Mouse (Mus musculus) lung, postnatal 0 days (tissue): ENCODE results near the gene Vps25. TPM values are rescaled to one million over a fixed set of nuclear protein-coding genes. Genes with fewer than 3 reads are reported as not detected.
A peak's percentile ranks its signal among the peaks of the same experiment; 100 is the strongest.

Experiments used
- ATAC-seq: fragments of 200-750 bp; cut with Nextera tagmentation; 2 replicates; pipeline ENCODE4 v1.8.0; 2017; ENCODE audit warnings: moderate library complexity
- DNase-seq: peaks from one replicate; pipeline ENCODE4 v3.0.0-alpha.2; 2016; ENCODE audit warnings: low spot score
- H3K27ac ChIP-seq: fragments of 300-500 bp; sonication (generic); 2 replicates; pipeline ENCODE4 v1.5.1; 2014; ENCODE audit warnings: antibody characterized with exemption, mild to moderate bottlenecking, low read length, mixed read lengths
- H3K27me3 ChIP-seq: fragments of 300-500 bp; sonication (generic); replicated peaks from 2 replicates; pipeline ENCODE4 v1.6.1; 2014; ENCODE audit warnings: low read length, mixed read lengths; ENCODE audit not compliant: insufficient read depth
- H3K36me3 ChIP-seq: fragments of 300-500 bp; sonication (generic); 2 replicates; pipeline ENCODE4 v1.6.1; 2014; ENCODE audit warnings: low read length, mixed read lengths; ENCODE audit not compliant: insufficient read depth
- H3K4me1 ChIP-seq: fragments of 300-500 bp; sonication (generic); 2 replicates; pipeline ENCODE4 v1.6.1; 2014; ENCODE audit warnings: antibody characterized with exemption, low read depth, low read length, mixed read lengths; ENCODE audit not compliant: insufficient read depth
- H3K4me2 ChIP-seq: fragments of 300-500 bp; sonication (generic); replicated peaks from 2 replicates; pipeline ENCODE4 v1.6.1; 2014; ENCODE audit warnings: low read depth, mild to moderate bottlenecking, low read length, moderate library complexity, mixed read lengths
- H3K4me3 ChIP-seq: fragments of 300-500 bp; sonication (generic); 2 replicates; pipeline ENCODE4 v1.5.1; 2014; ENCODE audit warnings: low read depth, low read length
- H3K9ac ChIP-seq: fragments of 300-500 bp; sonication (generic); replicated peaks from 2 replicates; pipeline ENCODE4 v1.6.1; 2014; ENCODE audit warnings: low read depth, mild to moderate bottlenecking
- H3K9me3 ChIP-seq: fragments of 300-500 bp; sonication (generic); 2 replicates; pipeline ENCODE4 v1.6.1; 2016; ENCODE audit warnings: low read length, mixed read lengths
- CTCF ChIP-seq: IDR thresholded peaks from 2 replicates; pipeline ENCODE4 v1.5.1; 2016; ENCODE audit warnings: antibody characterized with exemption, mild to moderate bottlenecking
- EP300 ChIP-seq: IDR thresholded peaks from 2 replicates; pipeline ENCODE4 v1.6.1; 2016; ENCODE audit warnings: antibody characterized with exemption, mild to moderate bottlenecking, control low read depth
- WGBS: fragments of 180-500 bp; shearing (Covaris S2); extraction: QIAGEN DNeasy Blood & Tissue Kit; methylation state at CpG from one replicate; pipeline ENCODE4 v1.1.7; 2014; 5-methylcytosine and 5-hydroxymethylcytosine counted together
- polyA plus RNA-seq: library from polyadenylated mRNA; unstranded; fragments of >200 nt; fragmentation: Nextera tagmentation; extraction: Ambion mirVana; gene quantifications from 2 replicates; pipeline ENCODE4 v1.2.1, GENCODE M21; 2015

Gene Vps25
- polyA plus RNA-seq, 1 experiment from 2014 or later: 133 TPM

GRCm38 (mm10) chr11:101302004-101302798 is 48.7 kb downstream of the Vps25 start, which contains the start of gene Becn1:
TSS of gene Becn1 (minus strand) at chr11:101302286.
- peaks cover 13% of the 10 kb centered on the region for H3K36me3 ChIP-seq
- TF ChIP-seq EP300: no peak
- peak; percentile 98 for TF ChIP-seq CTCF
- H3K27ac ChIP-seq: peak within 1 kb of the TSS; percentile 68
- peaks cover 8% of the 10 kb centered on the region for H3K4me1 ChIP-seq
- WGBS: 9% methylated on average over 38 of the region's 39 CpGs
- H3K4me2 ChIP-seq: peak within 1 kb of the TSS; percentile 82
- no peaks in the 10 kb centered on the region for H3K27me3 ChIP-seq
- ATAC-seq (peak; percentile 99), DNase-seq (peak; percentile 98)
- H3K9me3 ChIP-seq: no peaks in the 10 kb centered on the region
- peak within 1 kb of the TSS; percentile 92 for H3K4me3 ChIP-seq
- peak within 1 kb of the TSS; percentile 82 for H3K9ac ChIP-seq

GRCm38 (mm10) chr11:101307744-101308143 is 54.2 kb downstream of the Vps25 start:
- Histone ChIP-seq H3K4me1 (no peaks in the 10 kb centered on the region), H3K27me3 (no peaks in the 10 kb centered on the region), H3K9ac (no peak overlapping the region), H3K4me2 (no peak overlapping the region), H3K27ac (no peak overlapping the region), H3K4me3 (no peak overlapping the region), H3K36me3 (no peaks in the 10 kb centered on the region), H3K9me3 (no peaks in the 10 kb centered on the region)
- 11% methylated on average over 5 of the region's 5 CpGs for WGBS
- DNase-seq: no peak
- TF ChIP-seq CTCF (no peak), EP300 (no peak)
- ATAC-seq: no peak

Other genes with a start within 250 kb of the Vps25 start
- gene Atp6v0a1, start 244.3 kb upstream of the Vps25 start, polyA plus RNA-seq: 51.3 and 57.2 TPM in 2 replicates
- 18.9 and 21.9 TPM in 2 replicates for gene Naglu, start 183.7 kb upstream of the Vps25 start, polyA plus RNA-seq
- 0.10 and 0.17 TPM in 2 replicates for gene Hsd17b1, start 175.3 kb upstream of the Vps25 start, polyA plus RNA-seq
- 30.5 TPM in 2 replicates for gene Coasy, start 171.1 kb upstream of the Vps25 start, polyA plus RNA-seq
- 42.5 and 44.5 TPM in 2 replicates for gene Mlx, start 166.4 kb upstream of the Vps25 start, polyA plus RNA-seq
- 9.8 and 10.4 TPM in 2 replicates for gene Psmc3ip, start 158.3 kb upstream of the Vps25 start, polyA plus RNA-seq
- gene Retreg3, start 133.8 kb upstream of the Vps25 start, polyA plus RNA-seq: 18.8 and 18.9 TPM in 2 replicates
- gene Tubg1, start 133.8 kb upstream of the Vps25 start, polyA plus RNA-seq: 25.8 TPM in 2 replicates
- gene Tubg2, start 97.8 kb upstream of the Vps25 start, polyA plus RNA-seq: 1.9 and 2.3 TPM in 2 replicates
- gene Cntnap1, start 83.2 kb upstream of the Vps25 start, polyA plus RNA-seq: 0.24 and 0.56 TPM in 2 replicates
- gene Plekhh3, start 82.4 kb upstream of the Vps25 start, polyA plus RNA-seq: 12.3 and 14.2 TPM in 2 replicates
- gene Ccr10, start 78.3 kb upstream of the Vps25 start, polyA plus RNA-seq: 0.06 and 0.20 TPM in 2 replicates
- gene Ezh1, start 27.2 kb upstream of the Vps25 start, polyA plus RNA-seq: 17.1 and 17.4 TPM in 2 replicates
- gene Ramp2, start 7.7 kb upstream of the Vps25 start, polyA plus RNA-seq: 759 and 834 TPM in 2 replicates
- 10.6 and 14.6 TPM in 2 replicates for gene Wnk4, start 6.9 kb downstream of the Vps25 start, polyA plus RNA-seq
- 1.1 TPM in 2 replicates for gene Cntd1, start 25.3 kb downstream of the Vps25 start, polyA plus RNA-seq
- 159 and 166 TPM in 2 replicates for gene Coa3, start 25.4 kb downstream of the Vps25 start, polyA plus RNA-seq
- 149 and 152 TPM in 2 replicates for gene Becn1, start 48.6 kb downstream of the Vps25 start, polyA plus RNA-seq
- 44.1 and 47.4 TPM in 2 replicates for gene Psme3, start 62.5 kb downstream of the Vps25 start, polyA plus RNA-seq
- gene Aoc2, start 71.4 kb downstream of the Vps25 start, polyA plus RNA-seq: 0.44 and 0.45 TPM in 2 replicates
- 1.6 and 1.9 TPM in 2 replicates for gene Aoc3, start 76.9 kb downstream of the Vps25 start, polyA plus RNA-seq
- 0.07 TPM in 1 of 2 replicates, not detected in the other for gene G6pc, start 113.9 kb downstream of the Vps25 start, polyA plus RNA-seq
- gene Aarsd1, start 163.9 kb downstream of the Vps25 start, polyA plus RNA-seq: 26.5 and 27.0 TPM in 2 replicates
- 2.6 and 2.9 TPM in 2 replicates for gene Gm27029, start 171.1 kb downstream of the Vps25 start, polyA plus RNA-seq
- 14.3 and 15.5 TPM in 2 replicates for gene Rundc1, start 171.4 kb downstream of the Vps25 start, polyA plus RNA-seq
- 6.5 and 7.3 TPM in 2 replicates for gene Ptges3l, start 171.6 kb downstream of the Vps25 start, polyA plus RNA-seq
- 221 and 251 TPM in 2 replicates for gene Rpl27, start 188.6 kb downstream of the Vps25 start, polyA plus RNA-seq
- 48.1 and 50.6 TPM in 2 replicates for gene Ifi35, start 194.7 kb downstream of the Vps25 start, polyA plus RNA-seq
- 7.5 and 9.4 TPM in 2 replicates for gene Rnd2, start 211.3 kb downstream of the Vps25 start, polyA plus RNA-seq
- 76.4 and 88.1 TPM in 2 replicates for gene Vat1, start 212.5 kb downstream of the Vps25 start, polyA plus RNA-seq